In the genomic region with DNA sequence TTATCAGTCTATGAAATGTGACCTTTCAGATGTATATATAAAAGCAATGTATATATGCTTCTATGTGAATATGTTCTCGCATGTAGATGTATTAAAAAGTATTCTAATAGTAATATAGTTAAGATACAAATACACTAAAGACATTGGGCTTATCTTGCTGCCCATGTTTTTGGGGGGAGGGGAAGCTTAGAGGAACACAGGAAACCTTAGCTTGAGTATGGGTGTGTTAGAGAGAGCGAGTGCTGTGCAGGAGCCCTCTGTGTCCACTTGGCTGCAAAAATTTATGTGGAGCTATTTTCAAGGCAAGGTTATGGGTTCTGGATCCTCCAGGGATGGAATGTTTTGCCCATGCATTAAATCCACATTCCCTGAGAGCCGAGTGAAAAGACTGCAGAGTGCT, we compare ENCODE assay signal across 27 mouse cellular contexts. TPM values are rescaled to one million over a fixed set of nuclear protein-coding genes. Genes with fewer than 3 reads are reported as not detected.
"Had no signal": no experiment of that assay in that cellular context is flagged by ENCODE, and none has a peak within 500 bp of the region (broad histone marks: within the 10 kb centered on the region; RNA-seq: fewer than 3 reads in every experiment).

No protein-coding gene starts in this region.

- ATAC-seq: hindbrain, embryonic 16.5 days; inflammation-experienced regulatory T-cells, adult 6 months; intestine, embryonic 15.5 days; intestine, postnatal 0 days; liver, embryonic 12.5 days had no signal

- H3K4me1 ChIP-seq: hindbrain, embryonic 10.5 days; hindbrain, embryonic 12.5 days; intestine, embryonic 15.5 days; limb, embryonic 13.5 days; limb, embryonic 15.5 days; liver, embryonic 12.5 days had no signal

- H3K4me3 ChIP-seq: gastrocnemius, adult 2 months; heart, adult 2 months; hindbrain, embryonic 10.5 days; hindbrain, embryonic 12.5 days; intestine, embryonic 15.5 days; limb, embryonic 13.5 days; limb, embryonic 15.5 days; liver, embryonic 12.5 days had no signal

- H3K27ac ChIP-seq: gastrocnemius, adult 2 months; heart, adult 2 months; hindbrain, embryonic 10.5 days; hindbrain, embryonic 12.5 days; hindbrain, embryonic 14.5 days; intestine, embryonic 15.5 days; limb, embryonic 13.5 days; limb, embryonic 15.5 days; liver, embryonic 12.5 days had no signal

- H3K4me2 ChIP-seq: heart, embryonic 11.5 days; hindbrain, embryonic 12.5 days; hindbrain, embryonic 14.5 days; intestine, embryonic 15.5 days; limb, embryonic 13.5 days; limb, embryonic 15.5 days; liver, embryonic 12.5 days had no signal

- H3K9me3 ChIP-seq: hindbrain, embryonic 10.5 days; hindbrain, embryonic 12.5 days; intestine, embryonic 15.5 days; limb, embryonic 13.5 days; limb, embryonic 15.5 days; liver, embryonic 12.5 days had no signal

- H3K27me3 ChIP-seq: hindbrain, embryonic 12.5 days; intestine, embryonic 15.5 days; limb, embryonic 13.5 days; limb, embryonic 15.5 days; liver, embryonic 12.5 days had no signal

- H3K36me3 ChIP-seq: hindbrain, embryonic 10.5 days; hindbrain, embryonic 12.5 days; intestine, embryonic 15.5 days; limb, embryonic 13.5 days; limb, embryonic 15.5 days; liver, embryonic 12.5 days had no signal

- H3K9ac ChIP-seq: hindbrain, embryonic 12.5 days; hindbrain, embryonic 14.5 days; intestine, embryonic 15.5 days; limb, embryonic 13.5 days; limb, embryonic 15.5 days; liver, embryonic 12.5 days had no signal

- DNase-seq: gastrocnemius, adult 2 months; gastrocnemius, postnatal 10 days; gastrocnemius, postnatal 25 days; heart, adult 2 months; heart, postnatal 10 days; heart, postnatal 4 days; kidney, adult 18-20 months; kidney, adult 8-10 months; kidney, postnatal 10 days; kidney, postnatal 25 days; layer of hippocampus, adult 9-11 months; layer of hippocampus, postnatal 36 days; left cerebral cortex, postnatal 4 days had no signal

RNA-seq across cellular contexts. Expression of a gene that starts 15.1 kb away (rescaled TPM):
- total RNA-seq: gastrocnemius, adult 2 months; gastrocnemius, postnatal 10 days; gastrocnemius, postnatal 25 days; granulocyte monocyte progenitor cell, adult 5-6 weeks; heart, adult 2 months; heart, postnatal 25 days had no signal
- polyA plus RNA-seq: heart, adult 2 months; inflammation-experienced regulatory T-cells, adult 6 months; large intestine, adult 2 months had no signal
